Mouse (Mus musculus) limb, embryonic 12.5 days (tissue): ENCODE data around the gene Hnrnpr. TPM values are rescaled to one million over a fixed set of nuclear protein-coding genes. Genes with fewer than 3 reads are reported as not detected.

Experiments
- ATAC-seq: fragments of 200-750 bp; cut with Nextera tagmentation; 2 replicates; pipeline ENCODE4 v1.8.0; 2017; ENCODE audit warnings: low read depth, moderate TSS enrichment; ENCODE audit not compliant: insufficient number of reproducible peaks, insufficient read depth, low FRiP score, low TSS enrichment
- H3K27ac ChIP-seq: fragments of 300-500 bp; sonication (generic); 2 replicates; pipeline ENCODE4 v1.5.1; 2016; ENCODE audit warnings: mild to moderate bottlenecking, moderate library complexity
- H3K27me3 ChIP-seq: fragments of 300-500 bp; sonication (generic); 2 replicates; pipeline ENCODE4 v1.6.1; 2016; ENCODE audit warnings: mild to moderate bottlenecking, moderate library complexity
- H3K36me3 ChIP-seq: fragments of 300-500 bp; sonication (generic); 2 replicates; pipeline ENCODE4 v1.6.1; 2016; ENCODE audit warnings: mild to moderate bottlenecking, moderate library complexity
- H3K4me1 ChIP-seq: fragments of 300-500 bp; sonication (generic); replicated peaks from 2 replicates; pipeline ENCODE4 v1.6.1; 2016
- H3K4me2 ChIP-seq: fragments of 300-500 bp; sonication (generic); 2 replicates; pipeline ENCODE4 v1.6.1; 2016; ENCODE audit warnings: mild to moderate bottlenecking, moderate library complexity
- H3K4me3 ChIP-seq: fragments of 300-500 bp; sonication (generic); replicated peaks from 2 replicates; pipeline ENCODE4 v1.5.1; 2016; ENCODE audit warnings: mild to moderate bottlenecking
- H3K9ac ChIP-seq: fragments of 300-500 bp; sonication (generic); replicated peaks from 2 replicates; pipeline ENCODE4 v1.6.1; 2016; ENCODE audit warnings: mild to moderate bottlenecking, moderate library complexity
- H3K9me3 ChIP-seq: fragments of 300-500 bp; sonication (generic); 2 replicates; pipeline ENCODE4 v1.6.1; 2016; ENCODE audit warnings: mild to moderate bottlenecking, moderate library complexity
- WGBS: fragments of 180-500 bp; shearing (Covaris S2); methylation state at CpG from one replicate; pipeline ENCODE4 v1.1.7; 2016; 5-methylcytosine and 5-hydroxymethylcytosine counted together
- polyA plus RNA-seq: library from polyadenylated mRNA; unstranded; fragments of >200 nt; fragmentation: Nextera tagmentation; extraction: Ambion mirVana; gene quantifications from 2 replicates; pipeline ENCODE4 v1.2.1, GENCODE M21; 2016

Gene Hnrnpr
- polyA plus RNA-seq, 1 experiment from 2014 or later, result 252 TPM

DNA sequence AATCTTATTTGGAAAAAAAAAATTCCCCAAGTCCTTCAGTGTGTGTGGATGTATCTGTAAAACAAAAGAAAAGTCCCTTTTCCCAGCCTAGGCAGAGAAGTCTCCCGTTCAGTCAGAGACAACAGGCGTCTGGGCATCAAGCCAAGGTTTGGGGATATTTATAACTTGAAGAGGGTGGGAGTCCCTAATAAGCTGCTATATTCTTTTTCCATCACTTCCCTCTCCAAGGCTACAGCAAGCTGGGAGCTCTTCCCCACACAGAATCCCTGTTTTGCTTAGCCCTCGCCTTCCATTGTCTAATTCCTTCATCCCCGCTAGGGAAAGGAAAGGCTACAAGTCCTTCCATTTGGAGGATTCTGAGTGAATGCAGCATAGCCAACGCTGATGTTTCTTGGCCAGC, 26.3 kb upstream of the Hnrnpr start, which contains the start of gene Zfp46:
Gene Zfp46, plus strand, starts transcription at position 229 of the 400 bp plus-strand sequence.
- Histone ChIP-seq H3K4me2 (peak within 1 kb of the TSS; percentile 82), H3K4me3 (peak within 1 kb of the TSS; percentile 70), H3K27me3 (peaks cover 13% of the 10 kb centered on the region), H3K27ac (peak within 1 kb of the TSS; percentile 91), H3K9me3 (peaks cover 4% of the 10 kb centered on the region), H3K36me3 (peaks cover 24% of the 10 kb centered on the region), H3K9ac (peak within 1 kb of the TSS; percentile 78), H3K4me1 (peaks cover 37% of the 10 kb centered on the region)
- ATAC-seq, result no peak
- WGBS, result 53% methylated on average over 5 of the region's 5 CpGs

DNA sequence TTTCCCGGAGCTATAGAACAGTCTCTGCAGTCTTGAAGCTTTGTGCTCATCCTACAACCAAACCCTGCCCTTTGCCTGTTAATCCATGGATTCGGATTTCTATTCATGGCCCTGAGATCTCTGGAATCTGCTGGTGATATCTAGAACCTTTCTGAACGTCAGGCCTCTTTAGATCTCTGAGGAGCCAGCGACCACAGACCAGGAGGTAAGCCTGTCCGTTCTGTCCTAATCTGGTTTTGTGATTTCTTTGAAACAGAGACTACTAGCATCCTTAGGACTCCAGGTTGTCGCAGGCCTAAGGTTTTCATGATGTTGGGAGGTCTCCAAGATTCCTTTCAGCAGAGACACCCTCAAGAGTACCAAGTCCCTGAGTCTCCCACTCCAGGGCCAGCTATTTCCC, 25.9 kb upstream of the Hnrnpr start:
- no peak; the same call in 1 of the 2 replicates for ATAC-seq
- Histone ChIP-seq H3K27me3 (peaks cover 17% of the 10 kb centered on the region), H3K9ac (peak overlapping the region; percentile 78), H3K9me3 (peaks cover 4% of the 10 kb centered on the region), H3K4me2 (peak overlapping the region; percentile 82), H3K27ac (peak overlapping the region; percentile 91), H3K4me1 (peaks cover 37% of the 10 kb centered on the region), H3K4me3 (peak overlapping the region; percentile 70), H3K36me3 (peaks cover 28% of the 10 kb centered on the region)
- WGBS, result 44% methylated on average over 6 of the region's 6 CpGs

- Histone ChIP-seq H3K4me3 (peak overlapping the region; percentile 70), H3K4me1 (peaks cover 37% of the 10 kb centered on the region), H3K9ac (peak overlapping the region; percentile 78), H3K36me3 (peaks cover 33% of the 10 kb centered on the region), H3K4me2 (peak overlapping the region; percentile 82), H3K27me3 (peaks cover 22% of the 10 kb centered on the region), H3K9me3 (peaks cover 4% of the 10 kb centered on the region), H3K27ac (peak overlapping the region; percentile 91)
- ATAC-seq, result peak; percentile 96
- under 1% methylated on average over 25 of the region's 25 CpGs for WGBS
These were observed 25.4 kb upstream of the Hnrnpr start for GRCm38 (mm10) chr4:136285348-136285810.

- Histone ChIP-seq H3K9ac (peak overlapping the region; percentile 78), H3K4me1 (peaks cover 37% of the 10 kb centered on the region), H3K9me3 (peaks cover 4% of the 10 kb centered on the region), H3K27ac (peak overlapping the region; percentile 91), H3K4me2 (peak overlapping the region; percentile 82), H3K4me3 (peak overlapping the region; percentile 70), H3K27me3 (peaks cover 27% of the 10 kb centered on the region), H3K36me3 (peaks cover 38% of the 10 kb centered on the region)
- 0% methylated on average over 29 of the region's 29 CpGs for WGBS
- ATAC-seq, result peak; percentile 89
These were observed 24.9 kb upstream of the Hnrnpr start for GRCm38 (mm10) chr4:136285811-136286371.

DNA sequence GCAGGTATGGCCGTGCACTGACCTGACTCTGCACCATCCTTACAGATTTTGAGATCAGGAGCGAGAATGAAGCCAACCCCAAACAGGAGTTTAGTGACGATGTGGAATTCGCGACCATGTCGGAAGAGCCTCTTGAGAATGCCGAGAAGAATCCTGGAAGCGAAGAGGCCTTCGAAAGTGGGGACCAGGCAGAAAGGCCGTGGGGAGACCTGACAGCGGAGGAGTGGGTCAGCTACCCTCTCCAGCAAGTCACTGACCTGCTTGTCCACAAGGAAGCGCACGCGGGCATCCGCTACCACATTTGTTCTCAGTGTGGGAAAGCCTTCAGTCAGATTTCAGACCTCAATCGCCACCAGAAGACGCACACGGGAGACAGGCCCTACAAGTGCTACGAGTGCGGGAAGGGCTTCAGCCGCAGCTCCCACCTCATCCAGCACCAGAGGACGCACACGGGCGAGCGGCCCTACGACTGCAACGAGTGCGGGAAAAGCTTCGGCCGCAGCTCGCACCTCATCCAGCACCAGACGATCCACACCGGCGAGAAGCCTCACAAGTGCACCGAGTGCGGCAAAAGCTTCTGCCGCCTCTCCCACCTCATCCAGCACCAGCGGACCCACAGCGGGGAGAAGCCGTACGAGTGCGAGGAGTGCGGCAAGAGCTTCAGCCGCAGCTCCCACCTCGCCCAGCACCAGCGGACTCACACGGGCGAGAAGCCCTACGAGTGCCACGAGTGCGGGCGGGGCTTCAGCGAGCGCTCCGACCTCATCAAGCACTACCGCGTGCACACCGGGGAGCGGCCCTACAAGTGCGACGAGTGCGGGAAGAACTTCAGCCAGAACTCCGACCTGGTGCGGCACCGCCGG, 20.6 kb upstream of the Hnrnpr start:
- H3K27me3 ChIP-seq, result peaks cover 24% of the 10 kb centered on the region
- 44% methylated on average over 66 of the region's 66 CpGs for WGBS
- H3K9ac ChIP-seq, result no peak overlapping the region
- H3K27ac ChIP-seq, result no peak overlapping the region
- peaks cover 4% of the 10 kb centered on the region for H3K9me3 ChIP-seq
- H3K36me3 ChIP-seq, result peaks cover 80% of the 10 kb centered on the region
- H3K4me2 ChIP-seq, result no peak overlapping the region
- H3K4me3 ChIP-seq, result 0 out of 2 replicates have a peak overlapping the region, but pooled peaks have one; percentile 3
- H3K4me1 ChIP-seq, result peaks cover 11% of the 10 kb centered on the region
- no peak for ATAC-seq

- no peak overlapping the region for H3K9ac ChIP-seq
- WGBS, result 66% methylated on average over 39 of the region's 39 CpGs
- ATAC-seq, result no peak
- no peak overlapping the region for H3K4me3 ChIP-seq
- H3K27me3 ChIP-seq, result peaks cover 24% of the 10 kb centered on the region
- H3K4me2 ChIP-seq, result no peak overlapping the region
- peaks cover 11% of the 10 kb centered on the region for H3K4me1 ChIP-seq
- H3K9me3 ChIP-seq, result peaks cover 4% of the 10 kb centered on the region
- H3K36me3 ChIP-seq, result peaks cover 84% of the 10 kb centered on the region
- H3K27ac ChIP-seq, result no peak overlapping the region
These were observed 19.8 kb upstream of the Hnrnpr start for GRCm38 (mm10) chr4:136290781-136291595.

- 94% methylated on average over 6 of the region's 6 CpGs for WGBS
- ATAC-seq, result no peak
- H3K36me3 ChIP-seq, result peaks cover 84% of the 10 kb centered on the region
These were observed 19.1 kb upstream of the Hnrnpr start for GRCm38 (mm10) chr4:136291692-136292091.

GRCm38 (mm10) chr4:136295941-136296340, 14.8 kb upstream of the Hnrnpr start:
- Histone ChIP-seq H3K4me1 (no peaks in the 10 kb centered on the region), H3K4me2 (no peak overlapping the region)
- WGBS, result 78% methylated on average over 7 of the region's 7 CpGs

More at GRCm38 (mm10) chr4:136291692-136292091, 19.1 kb upstream of the Hnrnpr start:
- H3K27ac ChIP-seq, result no peak overlapping the region
- peaks cover 4% of the 10 kb centered on the region for H3K9me3 ChIP-seq
- no peak overlapping the region for H3K9ac ChIP-seq
- H3K4me1 ChIP-seq, result peaks cover 6% of the 10 kb centered on the region
- H3K27me3 ChIP-seq, result peaks cover 24% of the 10 kb centered on the region
- H3K4me2 ChIP-seq, result no peak overlapping the region
- H3K4me3 ChIP-seq, result no peak overlapping the region

DNA sequence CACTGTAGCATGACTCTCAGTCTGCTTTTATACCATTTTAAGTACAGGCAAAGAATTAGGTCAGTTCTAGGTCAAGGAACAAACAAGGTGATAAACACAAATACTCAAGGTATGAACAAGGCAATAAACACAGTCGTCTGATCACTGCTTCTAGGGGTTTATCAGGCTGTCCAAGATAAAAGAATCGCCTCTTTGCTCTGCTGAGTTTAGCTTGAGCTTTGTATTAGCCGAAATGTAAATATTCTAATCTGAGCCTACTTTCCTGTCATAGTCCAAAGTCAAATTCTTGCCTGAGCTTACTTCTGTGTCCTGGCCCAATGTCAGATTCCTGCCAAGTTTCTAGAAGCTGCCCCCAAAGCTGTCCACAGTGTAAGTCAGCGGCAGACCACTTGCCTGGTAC, 8.3 kb upstream of the Hnrnpr start:
- WGBS, result 65% methylated on average over 4 of the region's 4 CpGs
- no peaks in the 10 kb centered on the region for H3K36me3 ChIP-seq

More at GRCm38 (mm10) chr4:136295941-136296340, 14.8 kb upstream of the Hnrnpr start:
- Histone ChIP-seq H3K27me3 (peaks cover 1% of the 10 kb centered on the region), H3K27ac (no peak overlapping the region), H3K9ac (no peak overlapping the region), H3K4me3 (no peak overlapping the region), H3K9me3 (no peaks in the 10 kb centered on the region), H3K36me3 (peaks cover 45% of the 10 kb centered on the region)
- no peak for ATAC-seq

DNA sequence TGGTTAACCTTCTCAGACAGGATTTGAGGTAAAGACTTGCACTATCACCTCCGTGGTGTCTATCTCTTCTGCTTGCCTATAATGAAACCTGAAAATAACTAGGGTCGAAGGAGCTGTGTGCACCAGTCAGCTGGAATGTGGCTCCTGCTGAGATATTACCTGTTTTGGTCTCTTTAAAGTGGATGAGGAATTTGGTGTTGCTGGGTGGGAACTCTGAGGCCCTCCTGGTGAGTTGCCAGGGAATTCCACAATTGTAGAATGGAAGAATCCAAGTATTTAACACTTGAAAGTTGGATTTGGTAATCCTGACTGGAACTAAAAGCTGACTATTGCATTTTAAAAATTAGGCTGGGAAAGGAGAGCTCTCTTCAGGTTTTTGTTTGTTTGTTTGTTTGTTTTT, 6.6 kb upstream of the Hnrnpr start:
- no peak for ATAC-seq
- no peaks in the 10 kb centered on the region for H3K27me3 ChIP-seq
- no peaks in the 10 kb centered on the region for H3K9me3 ChIP-seq
- 32% methylated on average over 2 of the region's 2 CpGs for WGBS
- H3K27ac ChIP-seq, result no peak overlapping the region
- H3K4me2 ChIP-seq, result no peak overlapping the region
- H3K36me3 ChIP-seq, result no peaks in the 10 kb centered on the region
- H3K9ac ChIP-seq, result no peak overlapping the region
- H3K4me1 ChIP-seq, result peaks cover 5% of the 10 kb centered on the region; the same call in 1 of the 2 replicates
- H3K4me3 ChIP-seq, result no peak overlapping the region

More for the DNA sequence above, 8.3 kb upstream of the Hnrnpr start:
- H3K4me2 ChIP-seq, result no peak overlapping the region
- H3K27me3 ChIP-seq, result no peaks in the 10 kb centered on the region
- H3K9ac ChIP-seq, result no peak overlapping the region
- no peak for ATAC-seq
- H3K27ac ChIP-seq, result no peak overlapping the region
- 0 out of 2 replicates have a peak, but pooled peaks cover 4% of the 10 kb centered on the region for H3K4me1 ChIP-seq
- H3K4me3 ChIP-seq, result no peak overlapping the region
- no peaks in the 10 kb centered on the region for H3K9me3 ChIP-seq
